Mouse (Mus musculus) urinary bladder, postnatal 14 days (tissue): ENCODE data around the gene Gnai2.
"Not testable (repeated sequence)": the region's sequence is repeated elsewhere in the genome, so short reads cannot be mapped to it uniquely, and the experiment has no call there.

ENCODE experiments used
- DNase-seq: peaks from one replicate; pipeline ENCODE4 v3.0.0; 2021; ENCODE audit warnings: low spot score

Gene Gnai2

GRCm38 (mm10) chr9:107586974-107587832 lies 48.0 kb downstream of the Gnai2 start, which contains the start of gene Ifrd2:
Ifrd2 (plus strand) TSS chr9:107587642.
- DNase-seq = peak; percentile 97

DNA sequence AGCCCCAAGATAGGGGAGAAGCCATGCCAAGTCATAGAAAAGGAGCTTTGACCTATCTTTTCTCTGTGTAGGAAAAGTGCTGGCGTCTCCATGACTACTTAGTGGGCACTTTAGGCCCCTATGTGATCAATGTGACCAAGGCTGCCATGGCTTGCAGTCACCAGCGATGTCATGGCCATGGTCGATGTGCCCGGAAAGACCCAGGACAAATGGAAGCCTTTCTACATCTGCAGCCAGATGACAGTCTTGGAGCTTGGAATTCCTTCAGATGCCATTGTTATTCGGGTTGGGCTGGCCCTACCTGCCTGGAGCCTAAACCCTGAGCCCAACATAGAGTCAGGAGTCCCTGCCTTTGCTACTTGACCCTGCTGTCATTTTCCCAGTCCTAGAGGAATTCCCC lies 48.7 kb downstream of the Gnai2 start:
- no peak for DNase-seq

DNA sequence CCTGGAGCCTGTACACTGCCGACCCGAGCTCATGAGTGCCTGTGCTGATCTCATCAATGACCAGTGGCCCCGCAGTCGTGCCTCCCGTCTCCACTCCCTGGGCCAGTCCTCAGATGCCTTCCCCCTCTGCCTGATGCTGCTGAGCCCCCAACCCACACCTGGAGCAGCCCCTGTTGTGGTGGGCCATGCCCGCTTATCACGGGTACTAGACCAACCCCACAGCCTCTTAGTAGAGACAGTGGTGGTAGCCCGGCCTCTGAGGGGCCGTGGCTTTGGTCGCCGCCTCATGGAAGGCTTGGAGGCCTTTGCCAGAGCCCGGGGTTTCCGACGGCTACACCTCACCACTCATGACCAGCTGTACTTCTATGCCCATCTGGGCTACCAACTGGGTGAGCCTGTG lies 52.0 kb downstream of the Gnai2 start:
- DNase-seq = no peak

GRCm38 (mm10) chr9:107582509-107583062 lies 52.6 kb downstream of the Gnai2 start:
- no peak for DNase-seq

GRCm38 (mm10) chr9:107581584-107581983 lies 53.6 kb downstream of the Gnai2 start:
- no peak for DNase-seq

- DNase-seq = peak; percentile 93
Observed at GRCm38 (mm10) chr9:107580501-107581317, 54.5 kb downstream of the Gnai2 start, which contains the start of gene Hyal3. Hyal3 (plus strand) TSS chr9:107580818.

GRCm38 (mm10) chr9:107579023-107579900 lies 55.9 kb downstream of the Gnai2 start:
- no peak for DNase-seq

DNA sequence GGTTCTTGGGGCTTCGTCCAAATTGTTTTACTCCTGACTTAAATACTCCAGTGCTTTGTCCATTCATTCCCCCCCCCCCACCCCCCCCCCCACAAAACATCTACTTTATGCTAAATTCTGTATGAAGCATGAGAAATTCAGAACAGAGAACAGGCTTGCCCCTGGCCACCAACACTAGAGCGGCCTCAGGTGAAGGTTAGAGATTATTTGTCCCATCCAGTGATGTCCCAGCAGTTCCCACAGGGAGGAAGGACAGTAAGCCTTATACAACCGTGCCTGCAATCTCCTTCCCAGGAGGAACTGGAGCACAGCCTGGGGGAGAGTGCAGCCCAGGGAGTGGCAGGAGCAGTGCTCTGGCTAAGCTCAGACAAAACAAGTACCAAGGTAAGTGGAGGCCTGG lies 56.6 kb downstream of the Gnai2 start, which contains the start of gene Naa80:
Gene Naa80 (plus strand): TSS at position 301 of the 400 bp plus-strand sequence.
- no peak for DNase-seq

DNA sequence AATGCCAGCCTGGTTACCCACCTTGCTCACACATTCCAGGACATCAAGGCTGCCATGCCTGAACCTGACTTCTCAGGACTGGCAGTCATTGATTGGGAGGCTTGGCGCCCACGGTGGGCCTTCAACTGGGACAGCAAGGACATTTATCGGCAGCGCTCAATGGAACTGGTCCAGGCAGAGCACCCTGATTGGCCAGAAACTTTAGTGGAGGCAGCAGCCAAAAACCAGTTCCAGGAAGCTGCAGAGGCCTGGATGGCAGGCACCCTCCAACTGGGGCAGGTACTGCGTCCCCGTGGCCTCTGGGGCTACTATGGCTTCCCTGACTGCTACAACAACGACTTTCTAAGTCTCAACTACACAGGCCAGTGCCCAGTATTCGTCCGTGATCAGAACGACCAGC lies 57.3 kb downstream of the Gnai2 start:
- no peak for DNase-seq

GRCm38 (mm10) chr9:107576357-107577107 lies 58.6 kb downstream of the Gnai2 start, which contains the start of gene Hyal1:
Hyal1 (plus strand) TSS chr9:107576927.
- DNase-seq = peak; percentile 90

GRCm38 (mm10) chr9:107575579-107576356 lies 59.4 kb downstream of the Gnai2 start:
- peak; percentile 84 for DNase-seq

DNA sequence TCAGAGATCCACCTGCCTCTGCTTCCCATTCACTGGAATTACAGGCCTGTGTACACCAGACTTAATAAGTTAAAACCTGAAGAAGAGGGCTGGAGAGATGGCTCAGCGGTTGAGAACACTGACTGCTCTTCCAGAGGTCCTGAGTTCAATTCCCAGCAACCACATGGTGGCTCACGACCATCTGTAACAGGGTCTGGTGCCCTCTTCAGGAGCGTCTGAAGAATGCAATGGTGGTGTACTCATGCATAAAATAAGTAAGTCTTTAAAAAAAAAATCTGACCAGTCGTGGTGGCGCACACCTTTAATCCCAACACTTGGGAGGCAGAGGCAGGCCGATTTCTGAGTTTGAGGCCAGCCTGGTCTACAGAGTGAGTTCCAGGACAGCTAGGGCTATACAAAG lies 61.4 kb downstream of the Gnai2 start:
- DNase-seq = not testable (repeated sequence)

GRCm38 (mm10) chr9:107572327-107572662 lies 62.9 kb downstream of the Gnai2 start:
- DNase-seq = no peak

GRCm38 (mm10) chr9:107571534-107572326 lies 63.4 kb downstream of the Gnai2 start:
- no peak for DNase-seq

DNA sequence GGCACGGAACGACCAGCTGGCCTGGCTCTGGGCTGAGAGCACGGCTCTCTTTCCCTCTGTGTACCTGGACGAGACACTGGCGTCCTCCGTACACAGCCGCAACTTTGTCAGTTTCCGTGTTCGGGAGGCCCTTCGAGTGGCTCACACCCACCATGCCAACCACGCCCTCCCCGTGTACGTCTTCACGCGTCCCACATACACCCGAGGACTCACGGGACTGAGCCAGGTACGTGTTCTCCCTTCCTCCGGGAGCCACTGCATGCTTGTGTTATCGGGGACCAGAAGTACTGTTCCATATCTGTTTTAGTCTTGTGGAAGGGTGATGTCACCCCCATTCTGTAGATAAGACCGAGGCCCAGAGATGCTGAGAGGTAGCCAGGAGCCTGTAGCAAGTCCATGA lies 64.3 kb downstream of the Gnai2 start:
- no peak for DNase-seq

- DNase-seq = no peak
Observed at GRCm38 (mm10) chr9:107570016-107570415, 65.2 kb downstream of the Gnai2 start.

GRCm38 (mm10) chr9:107569270-107569669 lies 65.9 kb downstream of the Gnai2 start:
- DNase-seq = no peak

GRCm38 (mm10) chr9:107568331-107569261 lies 66.6 kb downstream of the Gnai2 start:
- DNase-seq = peak; percentile 89
